Mouse (Mus musculus) kidney, adult 2 months (tissue): ENCODE measurements around the gene Wscd2.

Experiments
- CTCF ChIP-seq: fragments of 200-500 bp; conservative IDR thresholded peaks from 2 replicates; pipeline ENCODE4 v1.5.1; 2011; ENCODE audit warnings: low read depth, mild to moderate bottlenecking, control low read depth, low read length, moderate library complexity, mixed read lengths; ENCODE audit not compliant: insufficient read depth, insufficient read length
- POLR2A ChIP-seq: fragments of 200-500 bp; IDR thresholded peaks from one replicate; pipeline ENCODE4 v1.6.1; 2011; ENCODE audit warnings: low read depth, low read length, control low read depth

DNA sequence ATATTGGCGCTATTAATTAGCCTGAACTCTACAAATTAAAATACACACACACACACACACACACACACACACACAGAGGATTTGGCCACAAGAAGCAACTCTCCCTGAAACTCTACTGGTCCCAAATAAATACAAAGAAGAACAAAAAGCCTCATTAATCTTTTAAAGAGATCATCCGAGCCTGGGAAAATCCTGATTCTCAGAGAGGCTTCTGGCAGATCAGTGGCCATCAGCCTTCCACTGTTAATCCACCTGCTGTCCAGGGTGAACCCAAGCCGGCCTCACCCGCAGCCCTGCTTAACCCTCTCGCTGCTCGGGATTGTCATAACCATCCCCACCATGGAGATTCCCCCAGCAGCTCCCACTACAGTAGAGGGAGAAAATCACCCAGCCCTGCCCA, 23.6 kb upstream of the Wscd2 start:
- TF ChIP-seq CTCF = no peak
- TF ChIP-seq POLR2A = no peak
